Mouse (Mus musculus) ES-Bruce4 (cell line): Measurements from ENCODE around the gene Sox5.

Experiments
- CTCF ChIP-seq: IDR thresholded peaks from one replicate; pipeline ENCODE4 v1.8.1; 2011; ENCODE audit warnings: low read depth, low read length
- EP300 ChIP-seq: IDR thresholded peaks from 2 replicates; pipeline ENCODE4 v1.6.1; 2011; ENCODE audit warnings: low read depth, low read length; ENCODE audit not compliant: insufficient read depth
- POLR2A ChIP-seq: IDR thresholded peaks from one replicate; pipeline ENCODE4 v1.8.1; 2011; ENCODE audit warnings: low read length; ENCODE audit not compliant: insufficient read depth

GRCm38 (mm10) chr6:144339554-144339953 lies 442.2 kb downstream of the Sox5 start:
- TF ChIP-seq CTCF (peak; percentile 42), EP300 (no peak), POLR2A (no peak)
